Mouse (Mus musculus) embryonic facial prominence, embryonic 15.5 days (tissue): ENCODE data around the gene Copg2. TPM values are rescaled to one million over a fixed set of nuclear protein-coding genes. Genes with fewer than 3 reads are reported as not detected.

Experiments used
- ATAC-seq: fragments of 200-750 bp; cut with Nextera tagmentation; 2 replicates; pipeline ENCODE4 v1.8.0; 2017; ENCODE audit warnings: low read depth, moderate TSS enrichment; ENCODE audit not compliant: insufficient number of reproducible peaks, low FRiP score, low TSS enrichment
- H3K27ac ChIP-seq: fragments of 300-500 bp; sonication (generic); replicated peaks from 2 replicates; pipeline ENCODE4 v1.5.1; 2015; ENCODE audit warnings: mild to moderate bottlenecking, inconsistent platforms
- H3K27me3 ChIP-seq: fragments of 300-500 bp; sonication (generic); 2 replicates; pipeline ENCODE4 v1.6.1; 2015; ENCODE audit warnings: inconsistent platforms
- H3K36me3 ChIP-seq: fragments of 300-500 bp; sonication (generic); 2 replicates; pipeline ENCODE4 v1.6.1; 2015; ENCODE audit warnings: mild to moderate bottlenecking, inconsistent platforms
- H3K4me1 ChIP-seq: fragments of 300-500 bp; sonication (generic); 2 replicates; pipeline ENCODE4 v1.6.1; 2015; ENCODE audit warnings: inconsistent platforms
- H3K4me2 ChIP-seq: fragments of 300-500 bp; sonication (generic); replicated peaks from 2 replicates; pipeline ENCODE4 v1.6.1; 2015; ENCODE audit warnings: mild to moderate bottlenecking, inconsistent platforms
- H3K4me3 ChIP-seq: fragments of 300-500 bp; sonication (generic); replicated peaks from 2 replicates; pipeline ENCODE4 v1.5.1; 2015; ENCODE audit warnings: mild to moderate bottlenecking, inconsistent platforms
- H3K9ac ChIP-seq: fragments of 300-500 bp; sonication (generic); 2 replicates; pipeline ENCODE4 v1.6.1; 2015; ENCODE audit warnings: inconsistent platforms
- H3K9me3 ChIP-seq: fragments of 300-500 bp; sonication (generic); replicated peaks from 2 replicates; pipeline ENCODE4 v1.6.1; 2016; ENCODE audit warnings: inconsistent platforms
- WGBS: fragments of 180-500 bp; shearing (Covaris S2); methylation state at CpG from one replicate; pipeline ENCODE4 v1.1.7; 2015; 5-methylcytosine and 5-hydroxymethylcytosine counted together
- polyA plus RNA-seq: library from polyadenylated mRNA; unstranded; fragments of >200 nt; fragmentation: Nextera tagmentation; extraction: Ambion mirVana; gene quantifications from 2 replicates; pipeline ENCODE4 v1.2.1, GENCODE M21; 2015

Gene Copg2
- polyA plus RNA-seq, 1 experiment from 2014 or later: 26.6 TPM

GRCm38 (mm10) chr6:30732571-30733130, 163.9 kb downstream of the Copg2 start:
- H3K4me2 ChIP-seq: no peak overlapping the region
- H3K9ac ChIP-seq: no peak overlapping the region
- no peaks in the 10 kb centered on the region for H3K27me3 ChIP-seq
- H3K4me1 ChIP-seq: peaks cover 21% of the 10 kb centered on the region; the same call in 1 of the 2 replicates
- H3K4me3 ChIP-seq: no peak overlapping the region
- no peak for ATAC-seq
- H3K9me3 ChIP-seq: peaks cover 20% of the 10 kb centered on the region
- WGBS: 47% methylated on average over 18 of the region's 18 CpGs
- peak overlapping the region; percentile 34; the same call in 1 of the 2 replicates for H3K27ac ChIP-seq
- H3K36me3 ChIP-seq: no peaks in the 10 kb centered on the region

- Histone ChIP-seq H3K9me3 (peaks cover 1% of the 10 kb centered on the region; the same call in 1 of the 2 replicates), H3K4me2 (no peak overlapping the region), H3K36me3 (no peaks in the 10 kb centered on the region), H3K27ac (peak overlapping the region; percentile 35; the same call in 1 of the 2 replicates), H3K4me1 (0 out of 2 replicates have a peak, but pooled peaks cover 9% of the 10 kb centered on the region), H3K4me3 (no peak overlapping the region), H3K27me3 (no peaks in the 10 kb centered on the region), H3K9ac (no peak overlapping the region)
- 54% methylated on average over 12 of the region's 12 CpGs for WGBS
- ATAC-seq: peak; percentile 29; the same call in 1 of the 2 replicates
Observed at GRCm38 (mm10) chr6:30730301-30730971, 166.2 kb downstream of the Copg2 start.

GRCm38 (mm10) chr6:30723331-30723730, 173.3 kb downstream of the Copg2 start, which contains the start of gene Mest:
Gene Mest (plus strand): TSS chr6:30723547.
- 75% methylated on average over 7 of the region's 7 CpGs for WGBS
- ATAC-seq: no peak
- no peaks in the 10 kb centered on the region for H3K4me1 ChIP-seq
- no peak within 1 kb of the TSS for H3K4me3 ChIP-seq
- H3K9ac ChIP-seq: no peak within 1 kb of the TSS
- no peaks in the 10 kb centered on the region for H3K36me3 ChIP-seq
- no peak within 1 kb of the TSS for H3K4me2 ChIP-seq
- no peaks in the 10 kb centered on the region for H3K9me3 ChIP-seq
- H3K27me3 ChIP-seq: no peaks in the 10 kb centered on the region
- no peak within 1 kb of the TSS for H3K27ac ChIP-seq

- no peak for ATAC-seq
- no peak overlapping the region for H3K4me2 ChIP-seq
- no peak overlapping the region for H3K4me3 ChIP-seq
- no peaks in the 10 kb centered on the region for H3K36me3 ChIP-seq
- no peaks in the 10 kb centered on the region for H3K27me3 ChIP-seq
- no peaks in the 10 kb centered on the region for H3K4me1 ChIP-seq
- no peak overlapping the region for H3K9ac ChIP-seq
- WGBS: 62% methylated on average over 4 of the region's 4 CpGs
- H3K9me3 ChIP-seq: no peaks in the 10 kb centered on the region
- H3K27ac ChIP-seq: no peak overlapping the region
Observed at GRCm38 (mm10) chr6:30722385-30723164, 174.0 kb downstream of the Copg2 start.

- ATAC-seq: no peak
- no peaks in the 10 kb centered on the region for H3K36me3 ChIP-seq
- no peak overlapping the region for H3K9ac ChIP-seq
- no peaks in the 10 kb centered on the region for H3K9me3 ChIP-seq
- WGBS: 77% methylated on average over 7 of the region's 7 CpGs
- no peak overlapping the region for H3K4me2 ChIP-seq
- no peak overlapping the region for H3K27ac ChIP-seq
- H3K27me3 ChIP-seq: no peaks in the 10 kb centered on the region
- no peak overlapping the region for H3K4me3 ChIP-seq
- H3K4me1 ChIP-seq: no peaks in the 10 kb centered on the region
Observed at GRCm38 (mm10) chr6:30716796-30717195, 179.8 kb downstream of the Copg2 start.

- H3K27ac ChIP-seq: no peak overlapping the region
Observed at GRCm38 (mm10) chr6:30714891-30715471, 181.6 kb downstream of the Copg2 start.

GRCm38 (mm10) chr6:30713896-30714295, 182.7 kb downstream of the Copg2 start:
- no peaks in the 10 kb centered on the region for H3K36me3 ChIP-seq
- peaks cover 9% of the 10 kb centered on the region for H3K4me1 ChIP-seq
- H3K9ac ChIP-seq: no peak overlapping the region
- no peak overlapping the region for H3K27ac ChIP-seq
- no peak overlapping the region for H3K4me3 ChIP-seq
- H3K9me3 ChIP-seq: no peaks in the 10 kb centered on the region
- 43% methylated on average over 11 of the region's 11 CpGs for WGBS
- no peaks in the 10 kb centered on the region for H3K27me3 ChIP-seq
- ATAC-seq: no peak
- 0 out of 2 replicates have a peak overlapping the region, but pooled peaks have one; percentile 10 for H3K4me2 ChIP-seq

More at GRCm38 (mm10) chr6:30714891-30715471, 181.6 kb downstream of the Copg2 start:
- Histone ChIP-seq H3K4me3 (no peak overlapping the region), H3K4me2 (no peak overlapping the region), H3K4me1 (peaks cover 9% of the 10 kb centered on the region), H3K9me3 (no peaks in the 10 kb centered on the region), H3K27me3 (no peaks in the 10 kb centered on the region), H3K36me3 (no peaks in the 10 kb centered on the region), H3K9ac (no peak overlapping the region)
- ATAC-seq: no peak
- 76% methylated on average over 5 of the region's 5 CpGs for WGBS

- ATAC-seq: no peak
Observed at GRCm38 (mm10) chr6:30713455-30713854, 183.1 kb downstream of the Copg2 start.

GRCm38 (mm10) chr6:30712484-30712883, 184.1 kb downstream of the Copg2 start:
- ATAC-seq: no peak
- Histone ChIP-seq H3K4me3 (no peak overlapping the region), H3K9me3 (no peaks in the 10 kb centered on the region), H3K27ac (no peak overlapping the region; the same call in 1 of the 2 replicates), H3K4me1 (peaks cover 9% of the 10 kb centered on the region), H3K4me2 (no peak overlapping the region), H3K36me3 (no peaks in the 10 kb centered on the region), H3K27me3 (no peaks in the 10 kb centered on the region), H3K9ac (no peak overlapping the region)
- 71% methylated on average over 7 of the region's 7 CpGs for WGBS

More at GRCm38 (mm10) chr6:30713455-30713854, 183.1 kb downstream of the Copg2 start:
- Histone ChIP-seq H3K36me3 (no peaks in the 10 kb centered on the region), H3K27ac (no peak overlapping the region), H3K9ac (no peak overlapping the region), H3K27me3 (no peaks in the 10 kb centered on the region), H3K4me2 (0 out of 2 replicates have a peak overlapping the region, but pooled peaks have one; percentile 10), H3K4me1 (peaks cover 9% of the 10 kb centered on the region), H3K9me3 (no peaks in the 10 kb centered on the region), H3K4me3 (no peak overlapping the region)
- 71% methylated on average over 6 of the region's 6 CpGs for WGBS

GRCm38 (mm10) chr6:30711365-30711763, 185.2 kb downstream of the Copg2 start:
- Histone ChIP-seq H3K4me2 (no peak overlapping the region), H3K4me1 (peaks cover 9% of the 10 kb centered on the region), H3K27me3 (no peaks in the 10 kb centered on the region), H3K4me3 (no peak overlapping the region), H3K27ac (no peak overlapping the region), H3K36me3 (no peaks in the 10 kb centered on the region), H3K9me3 (no peaks in the 10 kb centered on the region), H3K9ac (no peak overlapping the region)
- 60% methylated on average over 10 of the region's 10 CpGs for whole genome bisulfite sequencing
- no peak for ATAC-seq
